24 mouse cellular contexts compared by ENCODE assay signal in genomic region chr5:81794601-81795000, GRCm38 (mm10).
DNase-seq lines count a peak whose midpoint lies in the region; ATAC-seq and TF ChIP-seq lines count a peak whose summit lies in the region.
"Had no signal": no experiment of that assay in that cellular context is flagged by ENCODE, and none has a peak within 500 bp of the region (broad histone marks: within the 10 kb centered on the region; RNA-seq: fewer than 3 reads in every experiment).

No protein-coding gene starts in this region.

- no peak overlapping the region for H3K4me3 ChIP-seq in hindbrain, embryonic 11.5 days (ENCODE audit: low read depth, low read length)
- H3K4me3 ChIP-seq in hindbrain, postnatal 0 days (ENCODE audit: low read length), result no peak overlapping the region
- H3K4me3 ChIP-seq in midbrain, embryonic 16.5 days (ENCODE audit: low read depth, low read length), result no peak overlapping the region
- no peak overlapping the region for H3K4me3 ChIP-seq in midbrain, embryonic 14.5 days (replicated peaks; ENCODE audit: low read depth, low read length)
- H3K4me3 ChIP-seq in E14TG2a.4 (replicated peaks; ENCODE audit: low read length), result peak overlapping the region; percentile 63
- no peak overlapping the region for H3K4me3 ChIP-seq in forebrain, embryonic 10.5 days
- H3K4me3 ChIP-seq: embryonic facial prominence, embryonic 12.5 days; forebrain, embryonic 12.5 days; intestine, embryonic 15.5 days; left cerebral cortex, adult 2 months; limb, embryonic 15.5 days; neural tube, embryonic 12.5 days; stomach, embryonic 15.5 days had no signal

- no peak overlapping the region for H3K27ac ChIP-seq in hindbrain, embryonic 11.5 days (ENCODE audit: low read depth, low read length)
- no peak overlapping the region for H3K27ac ChIP-seq in hindbrain, postnatal 0 days
- H3K27ac ChIP-seq in midbrain, embryonic 16.5 days (ENCODE audit: low read length), result no peak overlapping the region
- no peak overlapping the region for H3K27ac ChIP-seq in midbrain, embryonic 14.5 days (replicated peaks; ENCODE audit: low read depth, low read length)
- no peak overlapping the region for H3K27ac ChIP-seq in forebrain, embryonic 10.5 days
- H3K27ac ChIP-seq: embryonic facial prominence, embryonic 12.5 days; forebrain, embryonic 12.5 days; intestine, embryonic 15.5 days; left cerebral cortex, adult 2 months; limb, embryonic 15.5 days; liver, embryonic 14.5 days; neural tube, embryonic 12.5 days; stomach, embryonic 15.5 days had no signal

- H3K9ac ChIP-seq in hindbrain, embryonic 11.5 days (ENCODE audit: low read depth, low read length), result no peak overlapping the region
- H3K9ac ChIP-seq in hindbrain, postnatal 0 days (replicated peaks; ENCODE audit: low read length), result no peak overlapping the region
- H3K9ac ChIP-seq in midbrain, embryonic 16.5 days (ENCODE audit: low read depth, low read length), result no peak overlapping the region
- no peak overlapping the region for H3K9ac ChIP-seq in midbrain, embryonic 14.5 days (replicated peaks; ENCODE audit: low read length)
- H3K9ac ChIP-seq: embryonic facial prominence, embryonic 12.5 days; forebrain, embryonic 12.5 days; intestine, embryonic 15.5 days; limb, embryonic 15.5 days; liver, embryonic 14.5 days; lung, embryonic 14.5 days; neural tube, embryonic 12.5 days; stomach, embryonic 15.5 days had no signal

- WGBS in hindbrain, embryonic 11.5 days, result 86% methylated on average over 24 of the region's 24 CpGs
- 94% methylated on average over 24 of the region's 24 CpGs for WGBS in hindbrain, postnatal 0 days
- 92% methylated on average over 24 of the region's 24 CpGs for WGBS in midbrain, embryonic 16.5 days
- 93% methylated on average over 24 of the region's 24 CpGs for WGBS in midbrain, embryonic 14.5 days
- 95% methylated on average over 24 of the region's 24 CpGs for WGBS in forebrain, embryonic 10.5 days

- H3K9me3 ChIP-seq in hindbrain, embryonic 11.5 days (ENCODE audit: control insufficient read depth, low read length), result no peaks in the 10 kb centered on the region
- H3K9me3 ChIP-seq in hindbrain, postnatal 0 days (ENCODE audit: low read length), result no peaks in the 10 kb centered on the region
- H3K9me3 ChIP-seq in midbrain, embryonic 16.5 days (replicated peaks; ENCODE audit: control insufficient read depth, low read length, poor library complexity, severe bottlenecking), result no peaks in the 10 kb centered on the region
- H3K9me3 ChIP-seq in midbrain, embryonic 14.5 days (ENCODE audit: control insufficient read depth, low read length), result peaks cover 3% of the 10 kb centered on the region; the same call in 1 of the 2 replicates
- H3K9me3 ChIP-seq in E14TG2a.4 (ENCODE audit: low read length), result no peaks in the 10 kb centered on the region
- H3K9me3 ChIP-seq in forebrain, embryonic 10.5 days, result peaks cover 5% of the 10 kb centered on the region; the same call in 1 of the 2 replicates
- H3K9me3 ChIP-seq: embryonic facial prominence, embryonic 12.5 days; forebrain, embryonic 12.5 days; intestine, embryonic 15.5 days; limb, embryonic 15.5 days; stomach, embryonic 15.5 days had no signal

- H3K27me3 ChIP-seq in hindbrain, embryonic 11.5 days (ENCODE audit: control insufficient read depth, insufficient read depth, low read length), result no peaks in the 10 kb centered on the region
- no peaks in the 10 kb centered on the region for H3K27me3 ChIP-seq in hindbrain, postnatal 0 days (ENCODE audit: insufficient read depth, low read length)
- no peaks in the 10 kb centered on the region for H3K27me3 ChIP-seq in midbrain, embryonic 16.5 days (ENCODE audit: control insufficient read depth, insufficient read depth, low read depth, low read length)
- H3K27me3 ChIP-seq in midbrain, embryonic 14.5 days (ENCODE audit: control insufficient read depth, insufficient read depth, low read length), result no peaks in the 10 kb centered on the region
- peaks cover 10% of the 10 kb centered on the region; the same call in 1 of the 2 replicates for H3K27me3 ChIP-seq in E14TG2a.4 (ENCODE audit: insufficient read depth, low read length)
- no peaks in the 10 kb centered on the region for H3K27me3 ChIP-seq in forebrain, embryonic 10.5 days (ENCODE audit: poor library complexity, severe bottlenecking)
- H3K27me3 ChIP-seq: CH12.LX; embryonic facial prominence, embryonic 12.5 days; forebrain, embryonic 12.5 days; intestine, embryonic 15.5 days; limb, embryonic 15.5 days; neural tube, embryonic 12.5 days; stomach, embryonic 15.5 days had no signal

- DNase-seq in hindbrain, embryonic 11.5 days (ENCODE audit: low spot score), result no peak
- DNase-seq in hindbrain, postnatal 0 days (ENCODE audit: low spot score), result no peak
- DNase-seq in midbrain, embryonic 14.5 days, result no peak
- DNase-seq in ZHBTc4 (ENCODE audit: low read depth, low spot score), result peak; percentile 43
- no peak for DNase-seq in forebrain, embryonic 10.5 days (ENCODE audit: extremely low spot score, low spot score)
- DNase-seq: adrenal gland, postnatal 25 days; B cell, adult 2 months; cerebellum, adult 8-10 months; heart, postnatal 4 days; kidney, adult 8-10 months; kidney, postnatal 10 days; left cerebral cortex, postnatal 4 days; lung, embryonic 14.5 days had no signal

- TF ChIP-seq CTCF in hindbrain, postnatal 0 days (IDR thresholded peaks at IDR 0.05; ENCODE audit: low read depth), result no peak
- no peak for TF ChIP-seq CTCF in E14TG2a.4 (conservative IDR thresholded peaks at IDR 0.05; ENCODE audit: low read length)

- 0 out of 2 replicates have a peak, but pooled peaks have one; percentile 45 for ATAC-seq in hindbrain, embryonic 11.5 days (ENCODE audit: low FRiP score)
- ATAC-seq in hindbrain, postnatal 0 days, result no peak
- peak; percentile 42 for ATAC-seq in midbrain, embryonic 16.5 days
- ATAC-seq in midbrain, embryonic 14.5 days (ENCODE audit: low FRiP score, low TSS enrichment), result no peak
- ATAC-seq: intestine, embryonic 15.5 days had no signal

- no peak overlapping the region for H3K4me2 ChIP-seq in hindbrain, embryonic 11.5 days (replicated peaks; ENCODE audit: low read depth, low read length)
- no peak overlapping the region for H3K4me2 ChIP-seq in hindbrain, postnatal 0 days (ENCODE audit: low read depth, low read length)
- no peak overlapping the region for H3K4me2 ChIP-seq in midbrain, embryonic 16.5 days (ENCODE audit: low read length)
- no peak overlapping the region for H3K4me2 ChIP-seq in midbrain, embryonic 14.5 days (ENCODE audit: low read length)
- H3K4me2 ChIP-seq: embryonic facial prominence, embryonic 12.5 days; forebrain, embryonic 12.5 days; intestine, embryonic 15.5 days; limb, embryonic 15.5 days; lung, embryonic 14.5 days; neural tube, embryonic 12.5 days; stomach, embryonic 15.5 days had no signal

- H3K36me3 ChIP-seq in hindbrain, embryonic 11.5 days (ENCODE audit: control insufficient read depth, insufficient read depth, low read length), result 0 out of 2 replicates have a peak, but pooled peaks cover 2% of the 10 kb centered on the region
- peaks cover 10% of the 10 kb centered on the region; the same call in 1 of the 2 replicates for H3K36me3 ChIP-seq in hindbrain, postnatal 0 days (ENCODE audit: insufficient read depth, low read length)
- H3K36me3 ChIP-seq in midbrain, embryonic 16.5 days (ENCODE audit: control insufficient read depth, insufficient read depth, low read length), result peaks cover 10% of the 10 kb centered on the region
- peaks cover 13% of the 10 kb centered on the region for H3K36me3 ChIP-seq in midbrain, embryonic 14.5 days (ENCODE audit: control insufficient read depth, insufficient read depth, low read length)
- H3K36me3 ChIP-seq in E14TG2a.4 (ENCODE audit: insufficient read depth, low read length), result no peaks in the 10 kb centered on the region
- peaks cover 8% of the 10 kb centered on the region for H3K36me3 ChIP-seq in forebrain, embryonic 10.5 days (replicated peaks)
- H3K36me3 ChIP-seq: intestine, embryonic 15.5 days; stomach, embryonic 15.5 days had no signal

- no peaks in the 10 kb centered on the region for H3K4me1 ChIP-seq in hindbrain, embryonic 11.5 days (replicated peaks; ENCODE audit: control insufficient read depth, insufficient read depth, low read length)
- H3K4me1 ChIP-seq in hindbrain, postnatal 0 days (ENCODE audit: insufficient read depth, low read length), result no peaks in the 10 kb centered on the region
- H3K4me1 ChIP-seq in midbrain, embryonic 16.5 days (ENCODE audit: control insufficient read depth, insufficient read depth, low read length), result no peaks in the 10 kb centered on the region
- no peaks in the 10 kb centered on the region for H3K4me1 ChIP-seq in midbrain, embryonic 14.5 days (ENCODE audit: control insufficient read depth, insufficient read depth, low read length)
- H3K4me1 ChIP-seq in E14TG2a.4 (replicated peaks; ENCODE audit: low read depth, low read length), result peaks cover 5% of the 10 kb centered on the region
- H3K4me1 ChIP-seq in forebrain, embryonic 10.5 days, result no peaks in the 10 kb centered on the region
- H3K4me1 ChIP-seq: embryonic facial prominence, embryonic 12.5 days; forebrain, embryonic 12.5 days; intestine, embryonic 15.5 days; limb, embryonic 15.5 days; neural tube, embryonic 12.5 days; stomach, embryonic 15.5 days had no signal

Comparison
In these comparisons a context has a peak if more than half of its experiments do, and no peak if none do; other contexts are left out.
1. ATAC-seq: peak in hindbrain, embryonic 11.5 days (single experiment) and midbrain, embryonic 16.5 days (single experiment); none in hindbrain, postnatal 0 days (single experiment) and midbrain, embryonic 14.5 days (single experiment).